Mouse (Mus musculus): ENCODE measurements around the gene Rab3d.

GRCm38 (mm10) chr9:21923036-21923435 is 5.0 kb upstream of the Rab3d start:
- TF ChIP-seq POLR2A (IDR thresholded peaks at IDR 0.05; ENCODE audit: low read depth, low read length) = no peak
- TF ChIP-seq CTCF (conservative IDR thresholded peaks at IDR 0.05; ENCODE audit: insufficient read depth, insufficient read length, low read depth, low read length) = no peak
